Mouse (Mus musculus): ENCODE data around the gene Hmcn2.

Gene Hmcn2

GRCm38 (mm10) chr2:31490556-31490955, 176.3 kb downstream of the Hmcn2 start:
- no peak for DNase-seq

GRCm38 (mm10) chr2:31492308-31492707, 178.1 kb downstream of the Hmcn2 start:
- no peak for DNase-seq

DNA sequence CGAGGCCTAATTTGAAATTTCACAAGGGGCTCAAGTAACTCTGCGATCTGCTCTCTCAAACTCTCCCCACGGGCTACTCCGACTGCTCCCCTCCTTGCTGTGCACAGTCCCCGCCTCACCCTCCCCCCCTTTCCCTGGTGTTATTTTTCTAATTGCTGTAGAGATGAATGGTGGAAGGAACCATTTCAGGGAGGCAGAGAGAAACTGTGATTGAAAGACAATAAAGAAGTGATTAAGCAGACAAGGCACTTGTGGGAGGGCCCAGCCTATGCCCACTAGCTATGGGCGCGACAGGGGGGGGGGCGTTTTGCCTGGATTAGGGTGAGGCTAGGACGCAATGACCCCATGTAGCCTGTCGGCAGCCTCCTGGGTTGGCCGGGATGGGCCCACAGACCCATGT, 179.0 kb downstream of the Hmcn2 start:
- no peak for DNase-seq

- no peak for DNase-seq
Measured at GRCm38 (mm10) chr2:31494315-31494714, 180.1 kb downstream of the Hmcn2 start.

DNA sequence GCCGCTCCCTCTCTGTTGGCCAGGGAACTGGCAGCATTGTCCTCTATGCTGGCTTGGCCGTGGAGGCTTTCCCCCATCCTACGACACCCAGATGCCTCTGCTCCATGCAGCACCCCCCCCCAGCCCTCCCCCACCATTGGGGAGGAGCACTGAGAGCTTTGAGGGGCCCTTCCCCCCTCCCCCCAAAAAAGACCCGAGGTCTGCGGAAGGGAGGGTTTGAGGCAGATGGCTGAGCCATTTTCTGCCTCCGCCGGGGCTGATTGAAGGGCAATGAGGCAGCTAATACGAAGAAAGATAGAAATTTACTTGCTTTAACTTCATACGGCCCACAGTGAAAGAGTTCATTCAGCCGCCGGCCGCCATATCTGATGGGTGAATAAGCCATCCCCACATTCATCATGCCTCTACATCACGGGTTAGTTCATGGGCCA, 180.8 kb downstream of the Hmcn2 start:
- DNase-seq = no peak

- no peak for DNase-seq
Measured at GRCm38 (mm10) chr2:31496141-31496540, 181.9 kb downstream of the Hmcn2 start.

- DNase-seq = no peak
Measured at GRCm38 (mm10) chr2:31497113-31497512, 182.9 kb downstream of the Hmcn2 start.

DNA sequence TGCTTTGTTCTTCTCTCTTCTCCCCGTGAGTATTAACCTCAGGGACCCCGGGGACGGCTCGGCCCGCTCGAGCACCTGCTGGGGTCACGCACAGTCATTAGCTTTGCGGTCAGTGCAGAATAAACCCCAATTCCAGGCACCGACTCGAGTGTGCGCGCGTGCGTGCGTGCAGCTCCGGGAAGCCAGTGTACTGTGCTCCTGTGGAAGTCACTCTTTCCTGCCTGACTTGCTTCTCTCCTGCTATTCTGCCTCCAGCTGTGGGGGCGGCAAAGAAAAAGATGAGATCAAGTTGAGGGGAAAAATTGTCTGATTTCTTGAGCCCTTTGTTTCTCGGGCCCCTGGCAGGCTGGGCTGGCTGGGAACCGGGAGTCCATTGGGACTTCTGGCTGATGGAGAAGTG, 183.4 kb downstream of the Hmcn2 start:
- no peak for DNase-seq

DNA sequence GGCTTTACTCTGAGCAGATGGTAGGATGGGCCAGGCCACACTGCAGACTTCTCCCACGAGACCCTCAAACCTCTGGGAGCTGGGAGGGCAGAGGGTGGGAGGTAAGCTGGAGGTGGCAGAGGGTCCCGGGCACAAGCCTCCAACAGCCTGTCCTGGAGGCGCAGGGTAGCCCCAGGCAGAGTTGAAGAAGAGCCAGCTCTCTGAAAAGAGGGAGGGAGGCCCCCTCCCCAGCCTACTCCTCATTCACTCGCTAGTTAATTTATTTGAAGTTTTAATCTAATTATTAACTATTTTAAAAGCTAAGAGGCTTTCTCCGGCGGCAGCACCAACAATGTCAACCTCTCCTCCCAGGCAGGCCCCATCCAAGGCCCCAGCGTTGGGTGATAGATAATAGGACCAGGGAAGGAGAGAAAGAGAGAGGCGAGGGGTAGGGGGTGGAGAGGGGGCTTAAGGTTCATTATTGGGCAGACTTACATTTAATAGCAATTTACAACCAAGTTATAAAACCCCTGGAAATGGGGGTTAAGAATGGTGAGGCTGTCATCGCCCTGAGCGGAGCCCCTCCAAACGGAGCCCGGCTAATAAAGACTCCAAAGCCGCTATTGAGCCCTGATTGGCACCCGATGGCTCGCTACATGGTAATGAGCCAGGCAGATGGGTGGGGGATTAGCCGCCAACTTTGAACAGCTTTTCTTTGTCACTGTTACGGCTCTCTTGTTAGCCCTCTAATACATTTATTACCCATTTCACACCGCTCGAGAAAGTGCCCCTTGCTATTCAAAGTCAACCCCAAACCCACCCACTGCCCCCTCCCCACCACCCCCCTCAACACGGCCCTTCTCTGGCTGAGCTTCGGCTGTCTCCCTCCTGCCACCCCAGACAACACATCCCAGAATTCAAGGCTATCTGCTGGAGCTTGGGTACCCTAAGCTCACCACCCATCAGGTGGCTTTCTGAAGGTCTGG, 185.4 kb downstream of the Hmcn2 start:
- no peak for DNase-seq

DNA sequence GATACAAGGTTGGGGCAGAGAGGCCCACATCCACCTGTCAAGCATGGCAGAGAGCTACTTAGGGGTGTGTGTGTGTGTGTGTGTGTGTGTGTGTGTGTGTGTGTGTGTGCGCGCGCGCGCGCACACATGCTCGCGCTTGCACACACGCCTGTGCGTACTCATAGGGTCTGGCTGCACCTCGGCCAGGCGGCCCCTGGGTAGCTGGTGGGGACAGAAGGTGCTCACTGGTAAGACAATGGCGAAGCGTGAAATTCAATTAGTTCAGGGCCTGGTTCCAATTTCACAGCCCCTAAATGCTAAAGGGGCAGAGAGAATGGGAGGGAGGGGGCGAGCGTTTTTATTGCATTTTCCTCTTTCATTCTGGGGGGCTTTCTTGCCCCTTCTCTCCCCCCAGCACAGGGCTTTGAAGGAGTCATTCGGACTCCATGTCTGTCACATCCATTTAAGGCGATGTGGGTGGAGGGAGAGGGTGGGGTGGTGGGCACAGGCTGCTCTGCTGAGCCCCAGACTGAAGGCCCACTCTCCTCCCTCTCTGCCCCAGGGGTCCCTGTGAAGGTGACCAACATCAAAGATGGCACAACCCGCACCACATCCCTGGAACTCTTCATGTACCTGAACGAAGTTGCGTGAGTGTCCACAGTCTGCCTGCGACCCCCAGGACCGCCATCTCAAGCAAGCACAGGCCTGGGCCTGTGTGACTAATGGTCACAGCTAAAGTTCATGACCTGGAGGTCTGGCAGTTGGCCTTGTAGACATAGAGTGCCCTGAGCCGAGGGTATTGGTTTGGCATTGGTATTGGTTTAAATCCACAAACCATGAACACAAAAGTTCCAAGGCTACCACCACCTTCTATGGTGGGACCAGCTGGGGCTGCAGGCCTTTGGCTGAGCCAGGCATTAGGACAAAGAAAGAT, 186.3 kb downstream of the Hmcn2 start:
- no peak for DNase-seq

- no peak for DNase-seq
Measured at GRCm38 (mm10) chr2:31501448-31502130, 187.4 kb downstream of the Hmcn2 start.

DNA sequence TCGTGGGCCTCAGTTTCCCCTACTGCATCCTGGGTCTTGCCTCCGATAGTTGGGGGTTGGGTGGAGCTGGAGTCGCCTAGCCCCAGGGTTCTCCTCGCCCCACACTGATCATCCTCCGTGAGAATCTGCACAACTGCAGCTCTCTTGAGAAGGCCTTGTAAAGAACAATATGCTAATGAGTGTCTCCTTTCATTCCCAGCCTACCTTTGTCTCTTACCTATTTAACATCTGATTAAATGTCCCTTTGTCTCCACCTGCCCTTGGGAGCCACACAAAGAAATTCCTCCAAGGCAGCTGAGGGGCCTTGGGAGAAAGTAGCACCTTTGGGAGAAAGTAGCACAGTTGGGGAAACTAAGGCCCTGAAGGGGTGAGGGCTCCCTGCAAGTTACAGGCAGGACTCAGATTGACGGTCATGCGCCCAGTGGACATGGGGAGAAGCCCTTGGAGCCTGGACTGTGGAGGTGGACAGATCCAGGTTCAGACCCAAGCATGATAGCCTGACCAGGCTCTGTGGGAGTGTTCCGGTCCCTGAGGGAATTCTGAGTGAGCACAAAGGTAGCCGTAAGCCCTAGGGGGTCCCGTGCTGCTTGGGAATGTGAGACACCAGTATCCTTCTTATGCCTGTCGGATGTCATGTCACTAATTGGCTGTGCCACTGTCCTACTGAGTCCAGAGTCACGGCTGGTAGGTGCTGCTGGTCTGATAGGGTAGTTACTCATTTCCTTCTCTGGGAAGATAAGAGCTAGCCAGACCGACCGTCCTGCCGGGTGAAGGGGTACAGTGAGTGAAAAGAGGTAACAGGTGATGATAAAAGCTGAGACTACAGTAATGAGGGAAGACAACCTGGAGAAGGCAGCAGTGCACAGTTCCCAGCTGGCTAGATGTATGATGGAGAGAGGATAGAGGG, 188.7 kb downstream of the Hmcn2 start:
- DNase-seq = no peak

GRCm38 (mm10) chr2:31505472-31505871, 191.3 kb downstream of the Hmcn2 start:
- no peak for DNase-seq

DNA sequence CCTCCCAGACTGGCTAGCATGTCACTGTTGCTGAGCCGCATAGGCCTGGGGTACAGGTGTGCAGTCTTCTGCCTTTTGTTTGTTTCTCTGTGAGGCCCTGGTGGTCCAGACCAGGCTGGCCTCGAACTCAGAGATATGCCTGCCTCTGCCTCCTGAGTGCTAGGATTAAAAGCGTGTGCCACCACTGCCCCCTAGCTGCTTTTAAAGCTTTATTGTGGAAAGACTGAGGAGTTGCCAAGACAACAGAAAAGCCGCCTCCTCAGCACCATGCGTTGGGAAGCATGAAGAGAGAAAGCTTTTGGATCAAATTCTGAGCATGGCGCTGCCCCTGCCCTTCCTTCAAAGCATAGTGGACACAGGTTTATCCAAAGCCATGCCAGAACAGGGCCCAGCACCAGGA, 194.6 kb downstream of the Hmcn2 start:
- no peak for DNase-seq

Measured in right cerebral cortex, postnatal 4 days (tissue).